Mouse (Mus musculus): ENCODE results near the gene Lig4.

Lig4 gene

GRCm38 (mm10) chr8:9929746-9930445 lies 47.6 kb downstream of the Lig4 start:
- DNase-seq, result no peak
